In genomic region chr11:95559761-95560160, GRCm38 (mm10) we compare ENCODE assay signal across 35 mouse cellular contexts. TPM values are rescaled to one million over a fixed set of nuclear protein-coding genes. Genes with fewer than 3 reads are reported as not detected.
DNase-seq lines count a peak whose midpoint lies in the region; ATAC-seq and TF ChIP-seq lines count a peak whose summit lies in the region.
"Had no signal": no experiment of that assay in that cellular context is flagged by ENCODE, and none has a peak within 500 bp of the region (broad histone marks: within the 10 kb centered on the region; RNA-seq: fewer than 3 reads in every experiment).

No protein-coding gene starts in this region.

- no peak for TF ChIP-seq CTCF in cerebellum, adult 2 months (IDR thresholded peaks at IDR 0.05; ENCODE audit: borderline replicate concordance, insufficient read depth, low read depth, low read length)
- TF ChIP-seq CTCF in midbrain, postnatal 0 days (IDR thresholded peaks at IDR 0.05) = no peak

- peak; percentile 42 to 69 for DNase-seq in cerebellum, postnatal 14 days
- DNase-seq in cerebellum, adult 2 months = no peak
- peak; percentile 90 for DNase-seq in left cerebral cortex, postnatal 4 days
- no peak for DNase-seq in left cerebral cortex, postnatal 36 days (ENCODE audit: low spot score in 2 of 2)
- peak; percentile 64 for DNase-seq in midbrain, postnatal 0 days (ENCODE audit: low spot score)
- DNase-seq: adrenal gland, postnatal 10 days; cerebellum, adult 11 months; cerebellum, postnatal 25 days; gastrocnemius, adult 2 months; gastrocnemius, postnatal 36 days; heart, adult 18-20 months; heart, postnatal 4 days; kidney, adult 11 months; kidney, postnatal 25 days; lung, postnatal 10 days; right cerebral cortex, adult 18-20 months; thymus, postnatal 14 days had no signal

- intact Hi-C loops in left cerebral cortex, postnatal 4 days (cut with DNase I) = no loop called here
- intact Hi-C loops in left cerebral cortex, postnatal 36 days (cut with DNase I) = no loop called here

- WGBS in cerebellum, adult 2 months = 45% methylated on average over 2 of the region's 2 CpGs
- WGBS in midbrain, postnatal 0 days = 72% methylated on average over 2 of the region's 2 CpGs
- WGBS in midbrain, embryonic 16.5 days = 69% methylated on average over 2 of the region's 2 CpGs
- WGBS in intestine, embryonic 16.5 days = 47% methylated on average over 2 of the region's 2 CpGs
- WGBS in heart, embryonic 11.5 days (ENCODE audit: insufficient replicate concordance) = 79% methylated on average over 2 of the region's 2 CpGs

- H3K4me2 ChIP-seq in midbrain, postnatal 0 days (ENCODE audit: low read depth, low read length, poor library complexity, severe bottlenecking) = no peak overlapping the region
- H3K4me2 ChIP-seq in midbrain, embryonic 16.5 days (ENCODE audit: low read length) = no peak overlapping the region
- H3K4me2 ChIP-seq in intestine, embryonic 16.5 days (ENCODE audit: low read depth, low read length) = no peak overlapping the region
- no peak overlapping the region for H3K4me2 ChIP-seq in heart, embryonic 11.5 days
- H3K4me2 ChIP-seq: forebrain, embryonic 15.5 days; heart, embryonic 12.5 days; hindbrain, embryonic 15.5 days; kidney, embryonic 15.5 days; liver, embryonic 15.5 days; midbrain, embryonic 15.5 days; neural tube, embryonic 12.5 days had no signal

- no peak overlapping the region for H3K4me3 ChIP-seq in cerebellum, adult 2 months (replicated peaks; ENCODE audit: insufficient read depth, low read depth, low read length)
- no peak overlapping the region for H3K4me3 ChIP-seq in midbrain, postnatal 0 days (ENCODE audit: low read depth, low read length)
- H3K4me3 ChIP-seq in midbrain, embryonic 16.5 days (ENCODE audit: low read depth, low read length) = no peak overlapping the region
- H3K4me3 ChIP-seq in intestine, embryonic 16.5 days (ENCODE audit: low read length) = no peak overlapping the region
- H3K4me3 ChIP-seq in heart, embryonic 11.5 days (ENCODE audit: low read depth, low read length) = no peak overlapping the region
- H3K4me3 ChIP-seq: forebrain, embryonic 10.5 days; forebrain, embryonic 15.5 days; gastrocnemius, adult 2 months; heart, embryonic 12.5 days; hindbrain, embryonic 15.5 days; kidney, embryonic 15.5 days; left cerebral cortex, adult 2 months; liver, embryonic 15.5 days; midbrain, embryonic 10.5 days; midbrain, embryonic 15.5 days; myocyte; neural tube, embryonic 12.5 days had no signal

- H3K9ac ChIP-seq in midbrain, postnatal 0 days (replicated peaks; ENCODE audit: low read length, poor library complexity, severe bottlenecking) = no peak overlapping the region
- H3K9ac ChIP-seq in midbrain, embryonic 16.5 days (ENCODE audit: low read depth, low read length) = no peak overlapping the region
- no peak overlapping the region for H3K9ac ChIP-seq in intestine, embryonic 16.5 days (ENCODE audit: low read depth, low read length)
- H3K9ac ChIP-seq in heart, embryonic 11.5 days (ENCODE audit: low read depth, low read length) = no peak overlapping the region
- H3K9ac ChIP-seq: forebrain, embryonic 15.5 days; heart, embryonic 12.5 days; hindbrain, embryonic 15.5 days; kidney, embryonic 15.5 days; liver, embryonic 15.5 days; midbrain, embryonic 15.5 days; neural tube, embryonic 12.5 days had no signal

- no peaks in the 10 kb centered on the region for H3K27me3 ChIP-seq in cerebellum, adult 2 months (ENCODE audit: control insufficient read depth, insufficient read depth, low read length)
- H3K27me3 ChIP-seq in midbrain, postnatal 0 days (ENCODE audit: insufficient read depth, low read length) = no peaks in the 10 kb centered on the region
- H3K27me3 ChIP-seq in midbrain, embryonic 16.5 days (ENCODE audit: control insufficient read depth, insufficient read depth, low read depth, low read length) = no peaks in the 10 kb centered on the region
- no peaks in the 10 kb centered on the region for H3K27me3 ChIP-seq in intestine, embryonic 16.5 days (replicated peaks; ENCODE audit: control insufficient read depth, insufficient read depth, low read length)
- no peaks in the 10 kb centered on the region; the same call in 1 of the 2 replicates for H3K27me3 ChIP-seq in heart, embryonic 11.5 days (ENCODE audit: control insufficient read depth, insufficient read depth, low read length)
- H3K27me3 ChIP-seq: forebrain, embryonic 15.5 days; hindbrain, embryonic 15.5 days; liver, embryonic 15.5 days; midbrain, embryonic 15.5 days; neural tube, embryonic 12.5 days; Patski had no signal

- H3K4me1 ChIP-seq in cerebellum, adult 2 months (ENCODE audit: control insufficient read depth, insufficient read depth, low read length) = no peaks in the 10 kb centered on the region
- H3K4me1 ChIP-seq in midbrain, postnatal 0 days (ENCODE audit: insufficient read depth, low read length) = no peaks in the 10 kb centered on the region
- H3K4me1 ChIP-seq in midbrain, embryonic 16.5 days (ENCODE audit: control insufficient read depth, insufficient read depth, low read length) = no peaks in the 10 kb centered on the region; the same call in 1 of the 2 replicates
- peaks cover 7% of the 10 kb centered on the region; the same call in 1 of the 2 replicates for H3K4me1 ChIP-seq in intestine, embryonic 16.5 days (ENCODE audit: control insufficient read depth, insufficient read depth, low read length)
- H3K4me1 ChIP-seq in heart, embryonic 11.5 days (ENCODE audit: control insufficient read depth, insufficient read depth, low read length) = 0 out of 2 replicates have a peak, but pooled peaks cover 3% of the 10 kb centered on the region
- H3K4me1 ChIP-seq: liver, embryonic 15.5 days; neural tube, embryonic 12.5 days had no signal

- no peaks in the 10 kb centered on the region for H3K9me3 ChIP-seq in midbrain, postnatal 0 days (ENCODE audit: low read length)
- H3K9me3 ChIP-seq in midbrain, embryonic 16.5 days (replicated peaks; ENCODE audit: control insufficient read depth, low read length, poor library complexity, severe bottlenecking) = no peaks in the 10 kb centered on the region
- no peaks in the 10 kb centered on the region for H3K9me3 ChIP-seq in intestine, embryonic 16.5 days (ENCODE audit: control insufficient read depth, low read length)
- H3K9me3 ChIP-seq in heart, embryonic 11.5 days (replicated peaks; ENCODE audit: control insufficient read depth, low read length) = no peaks in the 10 kb centered on the region
- H3K9me3 ChIP-seq: forebrain, embryonic 15.5 days; hindbrain, embryonic 15.5 days; liver, embryonic 15.5 days; midbrain, embryonic 10.5 days; midbrain, embryonic 15.5 days; neural tube, embryonic 12.5 days had no signal

- TF ChIP-seq POLR2A in cerebellum, adult 2 months (IDR thresholded peaks at IDR 0.05; ENCODE audit: borderline replicate concordance, insufficient read depth, low read length) = no peak

- no peaks in the 10 kb centered on the region for H3K36me3 ChIP-seq in midbrain, postnatal 0 days (ENCODE audit: insufficient read depth, low read length)
- H3K36me3 ChIP-seq in midbrain, embryonic 16.5 days (ENCODE audit: control insufficient read depth, insufficient read depth, low read length) = no peaks in the 10 kb centered on the region
- no peaks in the 10 kb centered on the region for H3K36me3 ChIP-seq in intestine, embryonic 16.5 days (ENCODE audit: control insufficient read depth, insufficient read depth, low read length)
- H3K36me3 ChIP-seq in heart, embryonic 11.5 days (ENCODE audit: control insufficient read depth, insufficient read depth, low read length) = no peaks in the 10 kb centered on the region
- H3K36me3 ChIP-seq: forebrain, embryonic 10.5 days; forebrain, embryonic 15.5 days; G1E; heart, embryonic 12.5 days; hindbrain, embryonic 15.5 days; kidney, embryonic 15.5 days; liver, embryonic 15.5 days; midbrain, embryonic 10.5 days; midbrain, embryonic 15.5 days; neural tube, embryonic 12.5 days had no signal

- no peak overlapping the region for H3K27ac ChIP-seq in cerebellum, adult 2 months (ENCODE audit: insufficient read depth, low read length)
- H3K27ac ChIP-seq in midbrain, postnatal 0 days (ENCODE audit: low read depth, low read length) = no peak overlapping the region
- H3K27ac ChIP-seq in midbrain, embryonic 16.5 days (ENCODE audit: low read length) = no peak overlapping the region
- H3K27ac ChIP-seq in intestine, embryonic 16.5 days (ENCODE audit: low read length) = no peak overlapping the region
- no peak overlapping the region for H3K27ac ChIP-seq in heart, embryonic 11.5 days (ENCODE audit: low read depth, low read length)
- H3K27ac ChIP-seq: forebrain, embryonic 10.5 days; forebrain, embryonic 15.5 days; gastrocnemius, adult 2 months; hindbrain, embryonic 15.5 days; kidney, embryonic 15.5 days; left cerebral cortex, adult 2 months; liver, embryonic 15.5 days; midbrain, embryonic 10.5 days; midbrain, embryonic 15.5 days; neural tube, embryonic 12.5 days had no signal

- ATAC-seq in midbrain, postnatal 0 days (ENCODE audit: low FRiP score) = no peak
- ATAC-seq in midbrain, embryonic 16.5 days = no peak
- ATAC-seq in intestine, embryonic 16.5 days = 0 out of 2 replicates have a peak, but pooled peaks have one; percentile 11
- ATAC-seq in heart, embryonic 11.5 days (replicated peaks; ENCODE audit: insufficient number of reproducible peaks, low FRiP score, low TSS enrichment) = no peak
- ATAC-seq: forebrain, embryonic 15.5 days; midbrain, embryonic 15.5 days; Patski had no signal

RNA-seq across cellular contexts. Expression of gene Ngfr, which starts 27.8 kb away (rescaled TPM):
- polyA plus RNA-seq in cerebellum, adult 2 months (2012; rRNA removed) = 4.5 and 6.4 TPM in 2 replicates
- total RNA-seq in left cerebral cortex, postnatal 4 days (2021) = 1 to 10 TPM; 4.2 to 8.1 TPM
- 1 to 10 TPM in 1 of 2 experiments, under 1 TPM in 1; 0.74 to 1.7 TPM for total RNA-seq in left cerebral cortex, postnatal 36 days (2021)
- 11.1 and 16.9 TPM in 2 replicates for total RNA-seq in midbrain, postnatal 0 days (2014; rRNA removed)
- polyA plus RNA-seq in midbrain, postnatal 0 days (2015; fragmentation: Nextera tagmentation; extraction: Ambion mirVana) = 5.1 and 5.2 TPM in 2 replicates
- polyA plus RNA-seq in midbrain, embryonic 16.5 days (2015; fragmentation: Nextera tagmentation; extraction: Ambion mirVana) = 10.2 and 10.8 TPM in 2 replicates
- polyA plus RNA-seq in intestine, embryonic 16.5 days (2015; fragmentation: Nextera tagmentation; extraction: Ambion mirVana) = 15.5 and 15.8 TPM in 2 replicates
- polyA plus RNA-seq in heart, embryonic 11.5 days (2014; fragmentation: Nextera tagmentation; extraction: Ambion mirVana) = 3.6 TPM in 2 replicates
- total RNA-seq: megakaryocyte progenitor cell, adult 5-6 weeks had no signal
- polyA plus RNA-seq: G1E had no signal

RNA-seq across cellular contexts. Expression of gene Nxph3, which starts 45.4 kb away (rescaled TPM):
- 18.6 and 19.9 TPM in 2 replicates for polyA plus RNA-seq in cerebellum, adult 2 months (2012; rRNA removed)
- total RNA-seq in left cerebral cortex, postnatal 4 days (2021) = 10 to 100 TPM; 40.2 to 44.0 TPM
- total RNA-seq in left cerebral cortex, postnatal 36 days (2021) = 10 to 100 TPM; 29.0 to 40.6 TPM
- total RNA-seq in midbrain, postnatal 0 days (2014; rRNA removed) = 22.3 and 22.8 TPM in 2 replicates
- polyA plus RNA-seq in midbrain, postnatal 0 days (2015; fragmentation: Nextera tagmentation; extraction: Ambion mirVana) = 5.1 and 5.6 TPM in 2 replicates
- polyA plus RNA-seq in midbrain, embryonic 16.5 days (2015; fragmentation: Nextera tagmentation; extraction: Ambion mirVana) = 3.3 and 4.6 TPM in 2 replicates
- polyA plus RNA-seq in intestine, embryonic 16.5 days (2015; fragmentation: Nextera tagmentation; extraction: Ambion mirVana) = 0.32 and 0.37 TPM in 2 replicates
- polyA plus RNA-seq in heart, embryonic 11.5 days (2014; fragmentation: Nextera tagmentation; extraction: Ambion mirVana) = 0.24 and 0.39 TPM in 2 replicates
- total RNA-seq: liver, adult 2 months; megakaryocyte progenitor cell, adult 5-6 weeks had no signal
- polyA plus RNA-seq: G1E had no signal

Comparison
In these comparisons a context has a peak if more than half of its experiments do, and no peak if none do; other contexts are left out.
1. DNase-seq: peak in cerebellum, postnatal 14 days (2 of 2), left cerebral cortex, postnatal 4 days (single experiment) and midbrain, postnatal 0 days (single experiment); none in cerebellum, adult 2 months (0 of 2) and left cerebral cortex, postnatal 36 days (0 of 2).